Mouse (Mus musculus): ENCODE results near the gene Cd163.

Cd163 gene

DNA sequence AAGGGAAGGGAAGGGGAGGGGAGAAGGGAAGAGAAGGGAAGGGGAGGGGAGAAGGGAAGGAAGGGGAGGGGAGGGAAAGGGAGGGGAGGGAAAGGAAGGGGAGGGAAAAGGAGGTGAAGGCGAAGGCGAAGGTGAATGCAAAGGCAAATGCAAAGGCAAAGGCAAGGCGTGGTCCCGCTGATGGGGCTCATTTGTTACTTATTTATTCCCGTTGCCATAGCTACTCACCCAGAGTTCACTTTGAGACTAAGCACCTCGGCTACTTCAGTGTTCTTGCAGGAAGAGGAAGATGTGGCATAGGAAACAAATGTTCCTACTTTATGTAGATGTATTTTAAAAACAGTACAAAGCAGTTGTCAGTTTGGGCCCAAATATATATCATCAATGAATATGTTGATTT lies 56.1 kb downstream of the Cd163 start:
- DNase-seq (ENCODE audit: low spot score), result no peak

DNA sequence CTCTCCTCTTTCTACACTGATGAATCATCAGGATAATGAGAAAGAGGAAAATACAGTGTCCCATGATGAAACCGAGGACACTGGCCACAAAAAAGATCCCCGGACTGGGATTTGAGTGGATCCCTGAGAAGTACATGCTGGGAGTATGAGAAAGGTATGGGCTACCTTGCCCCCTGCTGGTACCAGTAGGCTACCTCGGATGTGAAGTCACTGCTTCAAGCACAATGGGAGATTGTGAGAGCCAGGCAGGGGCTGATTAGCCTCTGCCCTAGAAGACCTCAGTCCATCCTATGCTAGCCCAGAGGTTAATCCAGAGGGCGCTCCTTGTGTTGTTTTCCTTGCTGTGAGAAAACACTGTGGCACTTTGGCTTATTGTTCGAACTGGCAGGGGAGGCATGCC lies 59.9 kb downstream of the Cd163 start:
- DNase-seq (ENCODE audit: low spot score), result no peak

DNA sequence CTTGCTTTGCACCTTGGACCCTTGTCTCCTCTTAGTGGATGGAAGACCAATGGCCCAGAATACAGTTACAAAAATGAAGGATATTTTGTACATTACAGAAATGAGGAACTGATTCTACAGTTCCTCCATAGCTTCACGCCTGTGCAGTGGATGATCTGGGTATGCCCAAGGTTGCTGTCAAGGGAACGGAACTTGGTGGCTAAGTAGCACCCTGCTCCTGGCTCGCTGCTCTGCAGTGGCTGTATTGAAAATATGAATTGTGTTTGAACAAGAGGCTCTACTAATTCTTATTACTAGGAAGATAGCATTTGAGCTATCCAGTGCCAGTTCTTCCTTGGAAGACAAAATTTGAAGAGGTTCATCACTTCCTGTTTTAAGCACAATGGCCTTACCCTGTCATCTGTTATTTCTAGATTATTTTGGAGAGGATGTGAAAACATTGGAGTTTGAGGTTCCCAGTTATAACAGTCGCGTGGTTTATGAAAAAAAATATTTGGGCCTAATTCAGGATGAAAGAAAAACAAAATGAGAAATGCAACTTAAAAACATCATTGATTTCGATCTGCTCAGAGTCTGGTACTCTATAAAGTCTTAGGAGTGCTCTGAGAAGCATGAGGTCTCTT lies 69.2 kb downstream of the Cd163 start:
- no peak for DNase-seq (ENCODE audit: low spot score)

DNA sequence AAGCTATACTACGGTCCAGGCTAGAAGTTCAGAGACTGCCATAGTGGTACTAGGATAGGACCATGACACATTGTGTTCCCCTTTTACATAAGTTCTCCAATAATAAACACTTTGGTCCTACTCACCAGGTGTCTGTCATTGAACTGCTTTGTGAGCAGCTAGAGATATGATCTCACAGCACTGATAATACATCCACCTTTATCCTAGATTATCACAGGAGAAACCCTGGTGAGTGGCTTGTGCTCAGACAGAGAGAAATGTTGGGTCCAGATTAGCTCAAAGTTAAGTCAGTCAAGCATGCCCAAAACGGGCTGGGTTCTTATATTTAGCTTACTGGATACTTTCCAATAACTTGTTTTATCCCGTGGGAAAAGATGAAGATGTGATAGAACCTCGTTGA lies 70.2 kb downstream of the Cd163 start:
- DNase-seq (ENCODE audit: low spot score), result no peak

DNA sequence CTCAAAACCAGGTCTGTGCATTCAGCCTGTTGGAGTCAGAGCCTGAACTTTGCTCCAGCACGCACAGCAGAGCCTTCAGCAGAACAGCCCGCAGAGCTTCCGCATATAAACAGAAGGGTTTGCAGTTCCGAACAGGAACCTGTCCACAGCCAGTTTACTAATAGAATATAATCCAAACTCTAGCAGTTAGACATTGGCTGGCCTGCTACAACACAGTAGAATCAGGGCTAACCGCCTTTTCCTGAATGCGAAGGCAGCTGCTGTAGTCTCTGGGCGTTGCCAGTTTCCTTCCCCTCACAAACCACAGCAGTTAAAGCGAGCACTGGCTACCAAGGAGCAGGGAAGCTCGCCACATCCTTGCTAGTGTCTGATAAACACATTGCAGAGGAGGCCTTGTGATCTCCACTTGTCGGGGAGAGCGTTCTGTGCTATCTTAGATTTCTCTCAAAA lies 71.0 kb downstream of the Cd163 start:
- no peak for DNase-seq (ENCODE audit: low spot score)

DNA sequence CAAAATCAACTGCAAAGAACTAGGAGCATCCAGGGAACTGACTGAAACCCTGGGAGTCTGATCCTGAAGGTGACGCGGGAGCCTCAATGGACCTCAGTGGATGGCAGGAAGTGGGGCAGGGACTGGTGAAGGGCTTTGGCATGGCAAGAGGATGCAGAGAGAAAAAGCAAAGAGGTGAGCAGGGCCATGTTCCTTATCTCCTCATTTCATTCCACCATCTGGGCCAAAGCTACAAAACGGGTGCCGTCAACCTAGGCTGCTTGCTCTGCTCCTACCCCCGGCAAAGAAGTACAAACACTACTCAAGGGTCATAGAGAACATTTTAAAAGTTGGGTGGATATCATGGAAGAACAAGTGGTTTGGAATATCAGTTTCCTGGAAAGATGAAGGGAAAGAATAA lies 71.9 kb downstream of the Cd163 start:
- DNase-seq (ENCODE audit: low spot score), result no peak

DNA sequence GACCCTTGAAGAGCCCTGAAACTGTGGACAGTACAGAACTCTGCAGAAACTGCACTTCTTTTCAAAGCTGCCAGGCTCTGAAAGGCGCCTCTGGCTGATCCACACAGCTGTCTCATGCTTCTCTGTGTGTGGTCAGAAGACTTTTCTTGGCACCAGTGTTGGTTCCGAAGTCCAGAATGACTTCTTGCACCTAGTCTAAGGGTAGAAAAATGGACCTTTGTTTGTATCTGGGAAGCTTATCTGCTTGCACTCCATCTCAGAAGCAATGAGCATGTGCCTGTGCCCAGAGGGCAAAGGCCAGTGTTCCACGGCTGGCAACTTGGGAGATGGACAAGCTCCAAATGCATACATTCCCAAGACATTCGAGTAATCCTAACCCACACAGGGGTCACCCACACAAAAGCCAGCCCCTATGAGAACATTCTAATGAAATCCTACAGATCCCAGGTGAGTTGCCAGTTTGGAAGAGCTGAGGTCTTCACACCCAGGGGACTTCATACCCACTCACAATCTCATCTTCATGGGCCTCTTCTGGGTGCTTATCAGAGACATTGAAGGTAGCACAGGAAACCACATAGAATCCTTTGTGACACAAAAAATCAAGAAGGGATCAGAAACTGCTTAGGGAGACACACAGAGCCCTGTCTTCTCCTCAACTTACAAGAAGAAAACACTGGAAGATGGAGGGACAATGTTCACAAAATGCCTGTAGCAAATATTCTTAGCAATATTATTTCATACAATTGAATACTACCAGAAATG lies 73.2 kb downstream of the Cd163 start:
- no peak for DNase-seq (ENCODE audit: low spot score)

DNA sequence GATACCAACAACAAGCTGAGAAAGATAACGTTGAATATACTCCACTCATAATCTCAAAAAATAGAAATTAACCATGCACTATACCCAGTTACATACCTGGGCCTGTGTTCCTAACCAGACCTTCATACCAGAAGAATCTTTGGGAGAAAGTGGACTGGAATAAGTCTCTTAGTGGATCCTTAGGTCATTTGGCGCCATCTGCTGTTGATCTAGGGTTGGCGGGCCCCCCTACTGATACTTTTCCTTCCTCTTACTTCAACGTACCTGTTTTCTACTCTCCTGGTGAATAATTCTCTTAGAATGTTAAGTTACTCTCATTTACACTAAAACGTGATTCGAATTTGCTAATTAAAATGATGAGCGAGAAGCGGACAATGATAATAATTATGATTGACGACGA lies 74.9 kb downstream of the Cd163 start:
- peak; percentile 80 for DNase-seq (ENCODE audit: low spot score)

All from retina, embryonic 14.5 days (tissue).